Mouse (Mus musculus) embryonic facial prominence, embryonic 14.5 days (tissue): ENCODE measurements at regions not wholly inside any gene's neighbourhood (a gene's known extent, or its start where the extent isn't known, plus 50 kb on each side); places are given as distances from the start of the nearest gene placed in this dataset.
"Not testable (repeated sequence)": the region's sequence is repeated elsewhere in the genome, so short reads cannot be mapped to it uniquely, and the experiment has no call there.

Experiments
- ATAC-seq: fragments of 200-750 bp; cut with Nextera tagmentation; 2 replicates; pipeline ENCODE4 v1.8.0; 2017; ENCODE audit warnings: low read depth, moderate number of reproducible peaks, moderate TSS enrichment
- DNase-seq: peaks from one replicate; pipeline ENCODE4 v3.0.0-alpha.2; 2015; ENCODE audit warnings: low spot score
- H3K27ac ChIP-seq: fragments of 300-500 bp; sonication (generic); replicated peaks from 2 replicates; pipeline ENCODE4 v1.5.1; 2014; ENCODE audit warnings: low read depth, mild to moderate bottlenecking, low read length, moderate library complexity
- H3K27me3 ChIP-seq: fragments of 300-500 bp; sonication (generic); replicated peaks from 2 replicates; pipeline ENCODE4 v1.6.1; 2014; ENCODE audit warnings: low read length; ENCODE audit not compliant: control insufficient read depth, insufficient read depth
- H3K36me3 ChIP-seq: fragments of 300-500 bp; sonication (generic); 2 replicates; pipeline ENCODE4 v1.6.1; 2014; ENCODE audit warnings: low read length, mixed read lengths; ENCODE audit not compliant: control insufficient read depth, insufficient read depth
- H3K4me1 ChIP-seq: fragments of 300-500 bp; sonication (generic); 2 replicates; pipeline ENCODE4 v1.6.1; 2014; ENCODE audit warnings: antibody characterized with exemption, low read length; ENCODE audit not compliant: control insufficient read depth, insufficient read depth
- H3K4me2 ChIP-seq: fragments of 300-500 bp; sonication (generic); 2 replicates; pipeline ENCODE4 v1.6.1; 2014; ENCODE audit warnings: low read depth, mild to moderate bottlenecking, low read length, moderate library complexity, mixed read lengths
- H3K4me3 ChIP-seq: fragments of 300-500 bp; sonication (generic); 2 replicates; pipeline ENCODE4 v1.5.1; 2014; ENCODE audit warnings: low read depth, mild to moderate bottlenecking, low read length
- H3K9ac ChIP-seq: fragments of 300-500 bp; sonication (generic); 2 replicates; pipeline ENCODE4 v1.6.1; 2014; ENCODE audit warnings: low read depth, mild to moderate bottlenecking, low read length, moderate library complexity, mixed read lengths
- H3K9me3 ChIP-seq: fragments of 300-500 bp; sonication (generic); 2 replicates; pipeline ENCODE4 v1.6.1; 2016; ENCODE audit warnings: low read length; ENCODE audit not compliant: control insufficient read depth
- WGBS: fragments of 180-500 bp; shearing (Covaris S2); extraction: QIAGEN DNeasy Blood & Tissue Kit; methylation state at CpG from one replicate; pipeline ENCODE4 v1.1.7; 2014; 5-methylcytosine and 5-hydroxymethylcytosine counted together

DNA sequence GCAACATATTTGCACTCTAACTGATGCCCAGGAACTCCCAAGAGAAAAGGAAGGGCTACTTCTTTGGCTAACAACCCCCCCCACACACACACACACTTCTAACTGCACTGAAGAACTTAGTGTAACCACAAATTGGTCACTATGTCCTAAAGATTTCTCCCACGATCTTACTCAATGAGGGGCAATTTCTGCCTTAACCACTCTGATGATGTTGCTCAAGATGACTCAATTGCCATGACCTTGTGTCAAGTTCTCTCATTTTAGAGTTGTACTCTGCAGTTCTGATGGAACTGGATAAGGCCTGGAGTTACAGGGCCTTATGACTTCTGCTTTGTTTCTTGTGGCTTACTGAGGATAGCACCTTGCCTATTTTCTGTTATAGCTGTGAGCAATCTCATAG lies 81.7 kb downstream of the Sem1 start:
- WGBS: 80% methylated on average over 1 of the region's 1 CpGs
- no peaks in the 10 kb centered on the region for H3K9me3 ChIP-seq
- DNase-seq: no peak

DNA sequence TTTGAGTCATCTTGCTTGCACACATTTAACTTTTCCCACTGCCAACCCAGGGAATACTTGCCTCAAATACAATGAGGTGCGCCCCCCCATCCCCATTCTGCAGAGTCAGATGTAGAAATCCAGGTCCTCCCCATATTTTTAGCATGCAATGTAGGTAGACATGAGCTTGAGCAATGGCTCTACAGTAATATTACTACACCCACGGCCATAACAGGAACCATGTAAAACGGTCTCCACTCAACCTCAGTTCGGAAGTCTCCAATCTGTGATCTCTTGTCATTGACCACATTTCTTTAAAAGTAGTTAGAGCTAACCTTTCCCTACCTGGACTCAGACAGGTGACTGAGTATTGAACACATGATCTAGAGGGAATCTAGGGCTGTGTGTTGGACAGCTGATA lies 82.1 kb downstream of the Sem1 start:
- DNase-seq (no peak), ATAC-seq (no peak)
- Histone ChIP-seq H3K4me3 (no peak overlapping the region), H3K4me1 (no peaks in the 10 kb centered on the region), H3K36me3 (no peaks in the 10 kb centered on the region), H3K9me3 (no peaks in the 10 kb centered on the region), H3K9ac (no peak overlapping the region), H3K27me3 (no peaks in the 10 kb centered on the region), H3K4me2 (no peak overlapping the region), H3K27ac (no peak overlapping the region)
- WGBS: 88% methylated on average over 4 of the region's 4 CpGs

More for the DNA sequence above, 81.7 kb downstream of the Sem1 start:
- ATAC-seq: no peak
- no peak overlapping the region for H3K9ac ChIP-seq
- no peak overlapping the region for H3K4me2 ChIP-seq
- H3K27ac ChIP-seq: no peak overlapping the region
- no peak overlapping the region for H3K4me3 ChIP-seq
- H3K36me3 ChIP-seq: no peaks in the 10 kb centered on the region
- no peaks in the 10 kb centered on the region for H3K4me1 ChIP-seq
- H3K27me3 ChIP-seq: no peaks in the 10 kb centered on the region

DNA sequence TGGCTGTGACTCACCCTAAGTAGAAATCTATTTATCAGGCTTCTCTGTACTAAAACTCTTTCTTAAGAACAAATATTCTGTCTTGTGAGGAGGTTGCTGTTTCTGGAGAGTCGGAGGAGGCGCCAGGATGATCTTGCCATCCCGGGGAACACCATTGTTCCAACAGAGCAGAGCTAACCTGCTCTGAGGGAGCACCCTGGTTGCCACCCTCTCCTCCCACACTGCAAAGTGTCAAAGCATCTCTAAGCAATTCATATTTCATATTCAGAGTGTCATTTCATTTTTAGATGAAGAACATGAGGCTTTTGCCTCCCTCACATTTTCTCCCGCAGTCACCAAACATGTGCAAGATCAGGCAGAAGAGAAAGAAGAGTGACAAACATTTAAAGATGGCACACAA lies 90.3 kb downstream of the Sem1 start:
- H3K9ac ChIP-seq: no peak overlapping the region
- H3K36me3 ChIP-seq: no peaks in the 10 kb centered on the region
- no peak for ATAC-seq
- H3K9me3 ChIP-seq: no peaks in the 10 kb centered on the region
- DNase-seq: no peak
- no peaks in the 10 kb centered on the region for H3K27me3 ChIP-seq
- H3K4me2 ChIP-seq: no peak overlapping the region
- WGBS: 92% methylated on average over 4 of the region's 4 CpGs
- no peak overlapping the region for H3K27ac ChIP-seq
- no peaks in the 10 kb centered on the region for H3K4me1 ChIP-seq
- no peak overlapping the region for H3K4me3 ChIP-seq

DNA sequence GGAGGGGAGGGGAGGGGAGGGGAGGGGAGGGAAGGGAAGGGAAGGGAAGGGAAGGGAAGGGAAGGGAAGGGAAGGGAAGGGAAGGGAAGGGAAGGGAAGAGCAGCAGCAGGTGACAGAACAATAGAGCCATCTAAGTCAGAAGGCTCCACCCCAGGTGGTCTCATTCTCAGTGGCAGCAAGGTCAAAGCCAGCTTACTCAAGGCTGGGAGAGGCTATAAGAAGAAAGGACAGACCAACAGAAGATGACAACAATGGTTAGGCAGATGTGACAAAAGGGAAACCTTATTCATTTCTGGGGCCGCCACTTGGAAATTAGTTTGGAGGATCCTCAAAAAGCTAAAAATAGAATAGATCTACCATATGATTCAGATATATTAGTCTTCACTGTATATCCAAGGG lies 96.9 kb downstream of the Sem1 start:
- DNase-seq, H3K9me3 ChIP-seq, H3K4me3 ChIP-seq, H3K9ac ChIP-seq, H3K4me1 ChIP-seq, H3K4me2 ChIP-seq, ATAC-seq, H3K27ac ChIP-seq, H3K27me3 ChIP-seq, H3K36me3 ChIP-seq: not testable (repeated sequence)
- WGBS: 97% methylated on average over 1 of the region's 1 CpGs

DNA sequence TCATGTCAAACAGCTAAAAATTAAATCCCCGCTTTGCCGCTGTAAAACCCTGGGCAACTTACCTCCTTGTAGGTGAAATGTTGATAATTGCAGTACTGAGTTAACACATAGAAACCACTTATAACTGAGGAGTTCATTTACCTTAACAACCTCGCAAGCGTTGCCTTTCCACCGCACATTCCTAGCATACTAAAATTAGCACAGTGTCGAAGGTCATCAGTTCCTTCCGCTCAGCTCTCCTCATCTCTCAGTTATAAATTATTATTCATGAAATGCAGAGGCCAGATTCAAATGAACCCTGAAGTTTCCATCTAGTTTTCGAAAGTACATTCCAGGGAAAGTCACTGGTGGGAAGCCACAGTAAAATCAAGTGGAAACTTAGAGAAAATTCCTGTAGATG lies 108.1 kb downstream of the Sem1 start:
- 44% methylated on average over 8 of the region's 8 CpGs for whole genome bisulfite sequencing
- Histone ChIP-seq H3K36me3 (no peaks in the 10 kb centered on the region), H3K4me1 (no peaks in the 10 kb centered on the region), H3K4me2 (no peak overlapping the region), H3K9me3 (no peaks in the 10 kb centered on the region), H3K27ac (no peak overlapping the region), H3K9ac (no peak overlapping the region), H3K4me3 (no peak overlapping the region), H3K27me3 (no peaks in the 10 kb centered on the region)
- DNase-seq: peak; percentile 10
- no peak for ATAC-seq

DNA sequence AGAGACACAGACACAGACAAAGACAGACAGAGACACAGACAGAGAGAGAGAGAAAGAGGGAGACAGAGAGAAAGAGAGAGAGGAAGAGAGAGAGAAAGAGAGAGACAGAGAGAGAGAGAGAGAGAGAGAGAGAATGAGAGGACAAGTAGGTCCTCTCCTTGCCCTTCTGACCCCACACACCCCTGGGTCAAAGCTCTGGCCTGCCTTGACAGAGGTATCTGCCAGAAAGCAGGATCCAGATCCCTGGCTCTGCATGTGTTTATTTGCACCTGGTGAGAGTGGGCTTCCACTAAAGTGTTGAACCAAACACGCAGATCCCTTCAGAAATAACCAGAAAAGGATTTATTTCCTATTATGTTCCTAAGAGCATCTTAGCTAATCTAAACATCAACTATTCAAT lies 110.9 kb downstream of the Sem1 start:
- no peak for ATAC-seq
- Histone ChIP-seq H3K9me3 (no peaks in the 10 kb centered on the region), H3K4me3 (no peak overlapping the region), H3K36me3 (no peaks in the 10 kb centered on the region), H3K27me3 (no peaks in the 10 kb centered on the region), H3K27ac (no peak overlapping the region), H3K4me1 (peaks cover 6% of the 10 kb centered on the region; the same call in 1 of the 2 replicates), H3K9ac (no peak overlapping the region), H3K4me2 (no peak overlapping the region)
- 45% methylated on average over 1 of the region's 1 CpGs for WGBS
- no peak for DNase-seq

DNA sequence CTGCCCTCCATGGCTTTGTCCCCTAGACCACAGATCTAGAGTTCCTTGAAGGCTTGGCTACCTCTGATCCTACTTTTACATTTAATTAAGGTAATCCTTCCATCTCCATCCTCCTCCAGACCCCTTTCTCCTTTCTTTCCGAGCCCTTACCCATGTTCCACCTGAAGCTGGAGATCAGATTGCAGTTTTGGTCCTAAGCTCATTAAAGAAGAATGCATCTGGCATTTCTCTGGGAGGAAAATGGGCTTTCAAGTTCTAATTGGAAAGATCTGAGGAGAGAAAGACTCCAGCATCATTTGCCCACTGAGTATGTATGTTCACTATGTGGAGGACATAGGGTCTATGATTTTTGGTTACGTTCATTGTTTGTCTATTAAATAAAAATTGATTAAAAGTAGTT lies 112.2 kb downstream of the Sem1 start:
- Histone ChIP-seq H3K4me1 (peaks cover 6% of the 10 kb centered on the region; the same call in 1 of the 2 replicates), H3K36me3 (no peaks in the 10 kb centered on the region), H3K9me3 (no peaks in the 10 kb centered on the region), H3K27ac (no peak overlapping the region), H3K4me3 (no peak overlapping the region), H3K4me2 (no peak overlapping the region), H3K9ac (no peak overlapping the region), H3K27me3 (no peaks in the 10 kb centered on the region)
- WGBS: 41% methylated on average over 2 of the region's 2 CpGs
- DNase-seq (no peak), ATAC-seq (no peak)

DNA sequence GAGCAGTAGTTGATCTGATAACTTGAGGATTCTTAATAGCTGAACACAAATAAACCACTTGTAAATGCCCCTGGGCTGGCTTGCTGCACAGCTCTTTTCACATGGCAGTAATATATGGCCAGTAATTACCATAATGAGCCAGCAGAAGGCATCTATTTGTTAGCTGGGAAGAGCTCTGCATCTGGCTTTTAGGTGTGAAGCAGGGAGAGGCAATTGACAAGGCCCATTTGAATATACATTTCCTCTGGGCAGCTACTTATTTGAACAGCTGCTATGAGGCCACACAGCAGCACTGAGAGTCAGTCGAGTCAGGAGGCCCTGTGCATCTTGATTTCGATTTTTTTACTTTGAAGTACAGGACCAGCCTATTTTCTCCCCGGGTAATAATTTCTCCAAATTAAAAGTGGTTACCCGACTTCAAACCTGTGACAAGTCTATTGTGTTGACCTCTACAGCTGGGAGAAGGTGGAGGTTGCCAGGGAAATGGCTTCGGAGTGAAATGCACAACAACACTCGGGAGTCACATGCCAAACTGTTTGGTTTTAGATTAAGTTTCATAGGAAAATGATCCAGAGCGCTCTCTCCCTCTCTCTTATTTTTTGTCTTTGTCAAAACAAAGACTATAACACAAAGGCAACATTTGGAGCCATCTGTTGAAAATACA lies 114.5 kb downstream of the Sem1 start:
- no peak overlapping the region for H3K9ac ChIP-seq
- ATAC-seq (peak; percentile 37; the same call in 1 of the 2 replicates), DNase-seq (peak; percentile 34)
- no peaks in the 10 kb centered on the region for H3K9me3 ChIP-seq
- no peak overlapping the region for H3K4me2 ChIP-seq
- H3K4me1 ChIP-seq: peaks cover 6% of the 10 kb centered on the region; the same call in 1 of the 2 replicates
- WGBS: 14% methylated on average over 7 of the region's 7 CpGs
- no peaks in the 10 kb centered on the region for H3K36me3 ChIP-seq
- H3K4me3 ChIP-seq: no peak overlapping the region
- H3K27ac ChIP-seq: no peak overlapping the region
- H3K27me3 ChIP-seq: no peaks in the 10 kb centered on the region

DNA sequence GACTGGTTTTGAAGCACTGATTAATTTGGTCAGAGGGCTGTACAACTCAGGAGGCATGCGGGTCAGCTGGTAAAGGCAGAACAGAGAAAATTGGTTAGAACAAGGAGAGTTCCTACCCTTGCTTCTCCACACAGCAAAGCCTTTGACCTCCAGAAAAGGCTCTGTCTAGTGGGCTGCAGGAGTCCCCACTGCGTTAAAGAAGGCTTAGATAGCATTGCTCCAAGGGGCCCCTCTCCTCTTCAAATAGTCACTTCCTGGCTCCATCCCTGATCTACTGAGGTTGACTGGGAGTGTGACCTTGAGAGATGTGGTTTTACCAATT lies 118.6 kb downstream of the Sem1 start:
- Histone ChIP-seq H3K4me2 (no peak overlapping the region), H3K9ac (no peak overlapping the region), H3K36me3 (no peaks in the 10 kb centered on the region), H3K27ac (no peak overlapping the region), H3K27me3 (0 out of 2 replicates have a peak, but pooled peaks cover 7% of the 10 kb centered on the region), H3K4me1 (peaks cover 6% of the 10 kb centered on the region; the same call in 1 of the 2 replicates), H3K4me3 (no peak overlapping the region), H3K9me3 (no peaks in the 10 kb centered on the region)
- ATAC-seq (0 out of 2 replicates have a peak, but pooled peaks have one; percentile 30), DNase-seq (no peak)
- 29% methylated on average over 2 of the region's 2 CpGs for WGBS
